ENCODE assay signal across 19 mouse cellular contexts in genomic region chr2:103631293-103631717, GRCm38 (mm10).
DNase-seq lines count a peak whose midpoint lies in the region; ATAC-seq lines count a peak whose summit lies in the region.
"Had no signal": no experiment of that assay in that cellular context is flagged by ENCODE, and none has a peak within 500 bp of the region (broad histone marks: within the 10 kb centered on the region; RNA-seq: fewer than 3 reads in every experiment).

No protein-coding gene starts in this region.

- H3K9me3 ChIP-seq in hindbrain, embryonic 10.5 days: no peaks in the 10 kb centered on the region
- no peaks in the 10 kb centered on the region for H3K9me3 ChIP-seq in hindbrain, embryonic 16.5 days (ENCODE audit: control insufficient read depth, low read length)
- H3K9me3 ChIP-seq in neural tube, embryonic 13.5 days: no peaks in the 10 kb centered on the region
- H3K9me3 ChIP-seq in hindbrain, embryonic 13.5 days: no peaks in the 10 kb centered on the region
- no peaks in the 10 kb centered on the region for H3K9me3 ChIP-seq in neural tube, embryonic 14.5 days (ENCODE audit: control insufficient read depth, low read length)
- H3K9me3 ChIP-seq: forebrain, embryonic 15.5 days; G1E; heart, embryonic 12.5 days; limb, embryonic 15.5 days had no signal

- H3K36me3 ChIP-seq in hindbrain, embryonic 10.5 days: no peaks in the 10 kb centered on the region
- no peaks in the 10 kb centered on the region for H3K36me3 ChIP-seq in hindbrain, embryonic 16.5 days (ENCODE audit: control insufficient read depth, insufficient read depth, low read length)
- no peaks in the 10 kb centered on the region for H3K36me3 ChIP-seq in neural tube, embryonic 13.5 days
- H3K36me3 ChIP-seq in hindbrain, embryonic 13.5 days: no peaks in the 10 kb centered on the region
- no peaks in the 10 kb centered on the region for H3K36me3 ChIP-seq in neural tube, embryonic 14.5 days (ENCODE audit: control insufficient read depth, insufficient read depth, low read length)
- H3K36me3 ChIP-seq: forebrain, embryonic 15.5 days; G1E; heart, embryonic 12.5 days; limb, embryonic 15.5 days had no signal

- no peak overlapping the region for H3K4me3 ChIP-seq in hindbrain, embryonic 10.5 days
- no peak overlapping the region for H3K4me3 ChIP-seq in hindbrain, embryonic 16.5 days (ENCODE audit: low read length)
- H3K4me3 ChIP-seq in neural tube, embryonic 13.5 days: no peak overlapping the region
- H3K4me3 ChIP-seq in hindbrain, embryonic 13.5 days: no peak overlapping the region
- H3K4me3 ChIP-seq in neural tube, embryonic 14.5 days (ENCODE audit: low read depth, low read length): no peak overlapping the region
- H3K4me3 ChIP-seq: forebrain, embryonic 15.5 days; heart, embryonic 12.5 days; limb, embryonic 15.5 days; myocyte had no signal

- DNase-seq in hindbrain, embryonic 10.5 days (ENCODE audit: low spot score): peak; percentile 50
- DNase-seq in neural tube, embryonic 10.5 days (ENCODE audit: extremely low spot score, low spot score): no peak
- DNase-seq in adrenal gland, adult 8-10 months: no peak
- DNase-seq in adrenal gland, postnatal 10 days: no peak
- DNase-seq: B cell, adult 2 months; cerebellum, adult 18-20 months; gastrocnemius, postnatal 10 days; kidney, postnatal 25 days; layer of hippocampus, postnatal 36 days; lung, postnatal 36 days had no signal

- no peak for ATAC-seq in hindbrain, embryonic 16.5 days
- no peak for ATAC-seq in neural tube, embryonic 13.5 days (ENCODE audit: low read depth)
- no peak for ATAC-seq in hindbrain, embryonic 13.5 days (ENCODE audit: low FRiP score)
- peak; percentile 45; the same call in 1 of the 2 replicates for ATAC-seq in neural tube, embryonic 14.5 days (ENCODE audit: low read depth)
- ATAC-seq: forebrain, embryonic 15.5 days had no signal

- peaks cover 35% of the 10 kb centered on the region for H3K27me3 ChIP-seq in hindbrain, embryonic 10.5 days (ENCODE audit: insufficient read depth, poor library complexity, severe bottlenecking)
- no peaks in the 10 kb centered on the region for H3K27me3 ChIP-seq in hindbrain, embryonic 16.5 days (replicated peaks; ENCODE audit: control insufficient read depth, insufficient read depth, low read length)
- H3K27me3 ChIP-seq in neural tube, embryonic 13.5 days: no peaks in the 10 kb centered on the region; the same call in none of the 2 replicates
- 0 out of 2 replicates have a peak, but pooled peaks cover 3% of the 10 kb centered on the region for H3K27me3 ChIP-seq in hindbrain, embryonic 13.5 days
- H3K27me3 ChIP-seq in neural tube, embryonic 14.5 days (ENCODE audit: control insufficient read depth, insufficient read depth, low read length): no peaks in the 10 kb centered on the region; the same call in 1 of the 2 replicates
- H3K27me3 ChIP-seq: forebrain, embryonic 15.5 days; heart, embryonic 12.5 days; limb, embryonic 15.5 days had no signal

- no peak overlapping the region for H3K4me2 ChIP-seq in hindbrain, embryonic 16.5 days (ENCODE audit: low read length)
- no peak overlapping the region for H3K4me2 ChIP-seq in neural tube, embryonic 13.5 days
- H3K4me2 ChIP-seq in hindbrain, embryonic 13.5 days: no peak overlapping the region
- no peak overlapping the region for H3K4me2 ChIP-seq in neural tube, embryonic 14.5 days (ENCODE audit: low read depth, low read length)
- H3K4me2 ChIP-seq: forebrain, embryonic 15.5 days; heart, embryonic 12.5 days; limb, embryonic 15.5 days had no signal

- H3K27ac ChIP-seq in hindbrain, embryonic 10.5 days: no peak overlapping the region
- H3K27ac ChIP-seq in hindbrain, embryonic 16.5 days (ENCODE audit: low read depth, low read length): no peak overlapping the region
- peak overlapping the region; percentile 34 for H3K27ac ChIP-seq in neural tube, embryonic 13.5 days (replicated peaks)
- H3K27ac ChIP-seq in hindbrain, embryonic 13.5 days: peak overlapping the region; percentile 63; the same call in 1 of the 2 replicates
- no peak overlapping the region for H3K27ac ChIP-seq in neural tube, embryonic 14.5 days (ENCODE audit: low read depth, low read length)
- H3K27ac ChIP-seq: forebrain, embryonic 15.5 days; limb, embryonic 15.5 days had no signal

- WGBS in hindbrain, embryonic 10.5 days: 75% methylated on average over 7 of the region's 7 CpGs
- WGBS in hindbrain, embryonic 16.5 days: 69% methylated on average over 7 of the region's 7 CpGs
- WGBS in neural tube, embryonic 13.5 days: 75% methylated on average over 7 of the region's 7 CpGs
- 69% methylated on average over 7 of the region's 7 CpGs for WGBS in hindbrain, embryonic 13.5 days
- 73% methylated on average over 7 of the region's 7 CpGs for WGBS in neural tube, embryonic 14.5 days

- H3K9ac ChIP-seq in hindbrain, embryonic 16.5 days (ENCODE audit: low read depth, low read length): no peak overlapping the region
- H3K9ac ChIP-seq in neural tube, embryonic 13.5 days: no peak overlapping the region
- no peak overlapping the region for H3K9ac ChIP-seq in hindbrain, embryonic 13.5 days
- no peak overlapping the region for H3K9ac ChIP-seq in neural tube, embryonic 14.5 days (replicated peaks; ENCODE audit: low read depth, low read length)
- H3K9ac ChIP-seq: forebrain, embryonic 15.5 days; heart, embryonic 12.5 days; limb, embryonic 15.5 days had no signal

- H3K4me1 ChIP-seq in hindbrain, embryonic 10.5 days (replicated peaks): peaks cover 58% of the 10 kb centered on the region
- no peaks in the 10 kb centered on the region; the same call in 1 of the 2 replicates for H3K4me1 ChIP-seq in hindbrain, embryonic 16.5 days (ENCODE audit: control insufficient read depth, insufficient read depth, low read depth, low read length)
- peaks cover 33% of the 10 kb centered on the region for H3K4me1 ChIP-seq in neural tube, embryonic 13.5 days (replicated peaks)
- peaks cover 23% of the 10 kb centered on the region for H3K4me1 ChIP-seq in hindbrain, embryonic 13.5 days (replicated peaks)
- H3K4me1 ChIP-seq in neural tube, embryonic 14.5 days (ENCODE audit: control insufficient read depth, insufficient read depth, low read length): peaks cover 9% of the 10 kb centered on the region
- H3K4me1 ChIP-seq: forebrain, embryonic 15.5 days had no signal

Comparison
In these comparisons a context has a peak if more than half of its experiments do, and no peak if none do; other contexts are left out.
1. H3K27ac ChIP-seq: peak in neural tube, embryonic 13.5 days (single experiment) and hindbrain, embryonic 13.5 days (single experiment); none in hindbrain, embryonic 10.5 days (single experiment), hindbrain, embryonic 16.5 days (single experiment) and neural tube, embryonic 14.5 days (single experiment).